Mouse (Mus musculus): Measurements from ENCODE around the gene Usp48. TPM values are rescaled to one million over a fixed set of nuclear protein-coding genes. Genes with fewer than 3 reads are reported as not detected.

Gene Usp48
- polyA plus RNA-seq, 1 experiment from 2014 or later, result 72.5 TPM

DNA sequence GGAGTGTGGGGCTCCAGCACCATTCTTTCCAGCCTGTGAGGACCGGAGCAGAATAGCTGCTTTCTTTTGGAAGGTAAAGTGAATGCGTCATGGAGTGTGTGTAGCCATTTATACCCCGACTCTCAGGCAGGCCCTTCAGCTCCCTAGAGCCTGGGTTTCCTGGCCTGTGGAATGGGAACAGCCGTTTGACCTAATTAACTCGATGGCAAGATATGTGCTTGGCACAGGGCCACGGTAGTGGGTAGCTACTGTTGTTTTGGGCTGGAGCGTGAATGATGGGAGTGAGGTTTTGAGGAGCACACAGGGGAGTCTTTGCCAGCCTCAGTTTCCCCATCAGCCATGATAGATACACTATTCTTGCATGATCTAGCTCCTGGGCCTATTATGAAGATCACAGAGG, 82.0 kb downstream of the Usp48 start:
- H3K4me2 ChIP-seq, result no peak overlapping the region
- DNase-seq (ENCODE audit: low spot score, missing footprints), result no peak
- WGBS, result 77% methylated on average over 7 of the region's 7 CpGs

GRCm38 (mm10) chr4:137676057-137676456, 82.5 kb downstream of the Usp48 start:
- 13% methylated on average over 11 of the region's 11 CpGs for WGBS
- Histone ChIP-seq H3K9ac (ENCODE audit: low read length) (no peak overlapping the region), H3K36me3 (ENCODE audit: control insufficient read depth, insufficient read depth, low read length) (no peaks in the 10 kb centered on the region), H3K27ac (ENCODE audit: low read depth, low read length) (no peak overlapping the region), H3K4me2 (no peak overlapping the region), H3K9me3 (ENCODE audit: control insufficient read depth, low read length) (no peaks in the 10 kb centered on the region), H3K4me3 (ENCODE audit: low read depth, low read length) (no peak overlapping the region), H3K4me1 (ENCODE audit: control insufficient read depth, insufficient read depth, low read length) (peaks cover 2% of the 10 kb centered on the region), H3K27me3 (ENCODE audit: control insufficient read depth, insufficient read depth, low read length) (peaks cover 12% of the 10 kb centered on the region)
- ATAC-seq (ENCODE audit: low FRiP score) (0 out of 2 replicates have a peak, but pooled peaks have one; percentile 30), DNase-seq (ENCODE audit: low spot score, missing footprints) (peak; percentile 98)

More for the DNA sequence above, 82.0 kb downstream of the Usp48 start:
- Histone ChIP-seq H3K4me1 (ENCODE audit: control insufficient read depth, insufficient read depth, low read length) (no peaks in the 10 kb centered on the region), H3K27ac (ENCODE audit: low read depth, low read length) (no peak overlapping the region), H3K9ac (ENCODE audit: low read length) (no peak overlapping the region), H3K27me3 (ENCODE audit: control insufficient read depth, insufficient read depth, low read length) (peaks cover 7% of the 10 kb centered on the region), H3K4me3 (ENCODE audit: low read depth, low read length) (no peak overlapping the region), H3K9me3 (ENCODE audit: control insufficient read depth, low read length) (no peaks in the 10 kb centered on the region), H3K36me3 (ENCODE audit: control insufficient read depth, insufficient read depth, low read length) (no peaks in the 10 kb centered on the region)
- ATAC-seq (ENCODE audit: low FRiP score), result no peak

- no peaks in the 10 kb centered on the region for H3K9me3 ChIP-seq (ENCODE audit: control insufficient read depth, low read length)
- no peak for ATAC-seq (ENCODE audit: low FRiP score)
- 67% methylated on average over 13 of the region's 13 CpGs for WGBS
- no peaks in the 10 kb centered on the region for H3K36me3 ChIP-seq (ENCODE audit: control insufficient read depth, insufficient read depth, low read length)
- H3K27me3 ChIP-seq (ENCODE audit: control insufficient read depth, insufficient read depth, low read length), result peaks cover 20% of the 10 kb centered on the region
- H3K9ac ChIP-seq (ENCODE audit: low read length), result no peak overlapping the region
- H3K4me1 ChIP-seq (ENCODE audit: control insufficient read depth, insufficient read depth, low read length), result peaks cover 10% of the 10 kb centered on the region
- no peak overlapping the region for H3K27ac ChIP-seq (ENCODE audit: low read depth, low read length)
- no peak overlapping the region for H3K4me3 ChIP-seq (ENCODE audit: low read depth, low read length)
- H3K4me2 ChIP-seq, result no peak overlapping the region
- no peak for DNase-seq (ENCODE audit: low spot score, missing footprints)
These were observed 83.3 kb downstream of the Usp48 start for GRCm38 (mm10) chr4:137676700-137677484.

- no peak overlapping the region for H3K4me2 ChIP-seq
- no peak overlapping the region for H3K9ac ChIP-seq (ENCODE audit: low read length)
- H3K4me3 ChIP-seq (ENCODE audit: low read depth, low read length), result no peak overlapping the region
- peaks cover 26% of the 10 kb centered on the region for H3K27me3 ChIP-seq (ENCODE audit: control insufficient read depth, insufficient read depth, low read length)
- no peak for ATAC-seq (ENCODE audit: low FRiP score)
- H3K36me3 ChIP-seq (ENCODE audit: control insufficient read depth, insufficient read depth, low read length), result no peaks in the 10 kb centered on the region
- DNase-seq (ENCODE audit: low spot score, missing footprints), result no peak
- no peak overlapping the region for H3K27ac ChIP-seq (ENCODE audit: low read depth, low read length)
- no peaks in the 10 kb centered on the region for H3K9me3 ChIP-seq (ENCODE audit: control insufficient read depth, low read length)
- WGBS, result 94% methylated on average over 5 of the region's 5 CpGs
- H3K4me1 ChIP-seq (ENCODE audit: control insufficient read depth, insufficient read depth, low read length), result peaks cover 13% of the 10 kb centered on the region
These were observed 84.4 kb downstream of the Usp48 start for GRCm38 (mm10) chr4:137677906-137678305.

GRCm38 (mm10) chr4:137678568-137678967, 85.0 kb downstream of the Usp48 start:
- WGBS, result 80% methylated on average over 9 of the region's 9 CpGs
- Histone ChIP-seq H3K4me2 (no peak overlapping the region), H3K27me3 (ENCODE audit: control insufficient read depth, insufficient read depth, low read length) (peaks cover 26% of the 10 kb centered on the region), H3K9ac (ENCODE audit: low read length) (no peak overlapping the region), H3K9me3 (ENCODE audit: control insufficient read depth, low read length) (no peaks in the 10 kb centered on the region), H3K4me3 (ENCODE audit: low read depth, low read length) (no peak overlapping the region), H3K27ac (ENCODE audit: low read depth, low read length) (no peak overlapping the region), H3K4me1 (ENCODE audit: control insufficient read depth, insufficient read depth, low read length) (peaks cover 14% of the 10 kb centered on the region), H3K36me3 (ENCODE audit: control insufficient read depth, insufficient read depth, low read length) (no peaks in the 10 kb centered on the region)
- ATAC-seq (ENCODE audit: low FRiP score) (no peak), DNase-seq (ENCODE audit: low spot score, missing footprints) (no peak)

GRCm38 (mm10) chr4:137679979-137680550, 86.5 kb downstream of the Usp48 start:
- Histone ChIP-seq H3K4me1 (ENCODE audit: control insufficient read depth, insufficient read depth, low read length) (peaks cover 14% of the 10 kb centered on the region), H3K27me3 (ENCODE audit: control insufficient read depth, insufficient read depth, low read length) (peaks cover 26% of the 10 kb centered on the region), H3K27ac (ENCODE audit: low read depth, low read length) (no peak overlapping the region), H3K9ac (ENCODE audit: low read length) (no peak overlapping the region), H3K4me2 (no peak overlapping the region), H3K4me3 (ENCODE audit: low read depth, low read length) (no peak overlapping the region), H3K9me3 (ENCODE audit: control insufficient read depth, low read length) (no peaks in the 10 kb centered on the region), H3K36me3 (ENCODE audit: control insufficient read depth, insufficient read depth, low read length) (no peaks in the 10 kb centered on the region)
- 83% methylated on average over 2 of the region's 2 CpGs for WGBS
- ATAC-seq (ENCODE audit: low FRiP score), result no peak
- no peak for DNase-seq (ENCODE audit: low spot score, missing footprints)

DNA sequence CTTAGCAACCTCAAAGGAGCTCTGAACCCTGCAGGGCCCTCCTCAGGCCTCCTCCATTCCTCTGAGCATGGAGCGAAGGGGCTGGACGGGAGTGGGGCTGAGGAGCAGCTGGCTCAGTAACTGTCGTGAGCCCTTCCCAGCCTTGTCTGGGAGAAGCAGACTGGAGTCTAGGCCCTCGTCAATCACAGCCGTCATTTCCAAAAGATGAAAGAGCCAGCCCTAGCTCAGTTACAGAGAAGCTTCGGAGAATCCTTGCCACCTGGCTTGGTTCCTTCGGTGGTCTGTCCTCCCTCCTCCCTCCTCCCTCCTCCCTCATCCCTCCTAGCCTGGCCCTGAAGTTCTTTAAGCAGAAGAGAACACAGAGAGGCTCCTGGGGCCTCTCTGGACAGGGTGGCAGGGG, 87.2 kb downstream of the Usp48 start:
- ATAC-seq (ENCODE audit: low FRiP score), result no peak
- peaks cover 26% of the 10 kb centered on the region for H3K27me3 ChIP-seq (ENCODE audit: control insufficient read depth, insufficient read depth, low read length)
- H3K4me1 ChIP-seq (ENCODE audit: control insufficient read depth, insufficient read depth, low read length), result peaks cover 14% of the 10 kb centered on the region
- no peak overlapping the region for H3K4me3 ChIP-seq (ENCODE audit: low read depth, low read length)
- no peak overlapping the region for H3K27ac ChIP-seq (ENCODE audit: low read depth, low read length)
- H3K9me3 ChIP-seq (ENCODE audit: control insufficient read depth, low read length), result no peaks in the 10 kb centered on the region
- H3K4me2 ChIP-seq, result no peak overlapping the region
- no peak for DNase-seq (ENCODE audit: low spot score, missing footprints)
- 28% methylated on average over 7 of the region's 7 CpGs for WGBS
- H3K9ac ChIP-seq (ENCODE audit: low read length), result no peak overlapping the region
- H3K36me3 ChIP-seq (ENCODE audit: control insufficient read depth, insufficient read depth, low read length), result no peaks in the 10 kb centered on the region

GRCm38 (mm10) chr4:137681408-137682104, 88.0 kb downstream of the Usp48 start:
- peak overlapping the region; percentile 36 for H3K4me3 ChIP-seq (ENCODE audit: low read depth, low read length)
- H3K9ac ChIP-seq (ENCODE audit: low read length), result peak overlapping the region; percentile 40; the same call in 1 of the 2 replicates
- peak overlapping the region; percentile 65 for H3K4me2 ChIP-seq
- no peak overlapping the region for H3K27ac ChIP-seq (ENCODE audit: low read depth, low read length)
- H3K27me3 ChIP-seq (ENCODE audit: control insufficient read depth, insufficient read depth, low read length), result peaks cover 26% of the 10 kb centered on the region
- DNase-seq (ENCODE audit: low spot score, missing footprints) (peak; percentile 90), ATAC-seq (ENCODE audit: low FRiP score) (peak; percentile 44)
- peaks cover 14% of the 10 kb centered on the region for H3K4me1 ChIP-seq (ENCODE audit: control insufficient read depth, insufficient read depth, low read length)
- H3K36me3 ChIP-seq (ENCODE audit: control insufficient read depth, insufficient read depth, low read length), result no peaks in the 10 kb centered on the region
- WGBS, result 7% methylated on average over 52 of the region's 52 CpGs
- no peaks in the 10 kb centered on the region for H3K9me3 ChIP-seq (ENCODE audit: control insufficient read depth, low read length)

DNA sequence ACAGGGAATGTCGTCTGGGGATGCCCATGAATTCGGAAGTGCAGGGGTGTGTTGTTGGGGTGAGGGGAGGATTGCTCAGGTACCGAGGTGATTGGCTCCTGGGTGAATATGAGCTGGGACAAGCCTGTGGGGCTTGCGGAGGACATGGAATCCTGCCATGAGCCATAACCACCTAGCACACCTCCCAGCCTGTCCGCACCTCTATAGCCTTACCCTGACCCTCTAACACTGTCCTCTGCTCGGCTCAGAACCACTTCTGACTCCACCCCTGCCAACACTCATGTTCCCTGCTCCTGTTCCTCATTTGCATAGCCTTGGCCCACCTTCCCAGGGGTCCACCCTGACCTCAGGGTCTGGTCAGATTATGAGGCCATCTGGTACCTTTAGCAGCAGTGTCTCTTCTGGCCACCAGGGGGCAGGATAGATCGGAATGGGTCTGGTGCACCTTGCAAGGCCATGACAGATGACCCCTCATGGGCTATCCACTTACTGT, 89.5 kb downstream of the Usp48 start:
- Histone ChIP-seq H3K4me2 (no peak overlapping the region), H3K27me3 (ENCODE audit: control insufficient read depth, insufficient read depth, low read length) (peaks cover 26% of the 10 kb centered on the region), H3K27ac (ENCODE audit: low read depth, low read length) (no peak overlapping the region), H3K9me3 (ENCODE audit: control insufficient read depth, low read length) (no peaks in the 10 kb centered on the region), H3K36me3 (ENCODE audit: control insufficient read depth, insufficient read depth, low read length) (no peaks in the 10 kb centered on the region), H3K4me3 (ENCODE audit: low read depth, low read length) (no peak overlapping the region), H3K9ac (ENCODE audit: low read length) (no peak overlapping the region), H3K4me1 (ENCODE audit: control insufficient read depth, insufficient read depth, low read length) (peaks cover 14% of the 10 kb centered on the region)
- DNase-seq (ENCODE audit: low spot score, missing footprints) (peak; percentile 91), ATAC-seq (ENCODE audit: low FRiP score) (peak; percentile 61)
- 48% methylated on average over 7 of the region's 7 CpGs for WGBS

Data from midbrain, embryonic 11.5 days (tissue).